Mouse (Mus musculus): Measurements from ENCODE around the gene Mettl16.

Mettl16 gene

GRCm38 (mm10) chr11:74770595-74771207 lies at the start of gene Mettl16:
TSS of gene Mettl16 (plus strand) at chr11:74770830.
- peak; percentile 89 to 90 for DNase-seq (ENCODE audit: low read depth in 1 of 2, low spot score in 2 of 2)

GRCm38 (mm10) chr11:74721141-74721540 lies 49.5 kb upstream of the Mettl16 start:
- DNase-seq (ENCODE audit: low read depth in 1 of 2, low spot score in 2 of 2): no peak

GRCm38 (mm10) chr11:74721971-74722370 lies 48.7 kb upstream of the Mettl16 start:
- DNase-seq (ENCODE audit: low read depth in 1 of 2, low spot score in 2 of 2): no peak

- peak; percentile 44 to 72 for DNase-seq (ENCODE audit: low read depth in 1 of 2, low spot score in 2 of 2)
These were observed 47.0 kb upstream of the Mettl16 start for GRCm38 (mm10) chr11:74723357-74724234.

- peak; percentile 83 to 94 for DNase-seq (ENCODE audit: low read depth in 1 of 2, low spot score in 2 of 2)
These were observed 46.3 kb upstream of the Mettl16 start, which contains the start of gene Pafah1b1 for GRCm38 (mm10) chr11:74724235-74724791. TSS of gene Pafah1b1 (minus strand) at chr11:74724670.

GRCm38 (mm10) chr11:74725181-74725580 lies 45.4 kb upstream of the Mettl16 start:
- DNase-seq (ENCODE audit: low read depth in 1 of 2, low spot score in 2 of 2): no peak

- DNase-seq (ENCODE audit: low read depth in 1 of 2, low spot score in 2 of 2): no peak
These were observed 35.7 kb upstream of the Mettl16 start for GRCm38 (mm10) chr11:74734917-74735316.

- no peak for DNase-seq (ENCODE audit: low read depth in 1 of 2, low spot score in 2 of 2)
These were observed 32.8 kb upstream of the Mettl16 start for GRCm38 (mm10) chr11:74737861-74738260.

- DNase-seq (ENCODE audit: low read depth in 1 of 2, low spot score in 2 of 2): no peak
These were observed 22.6 kb upstream of the Mettl16 start for GRCm38 (mm10) chr11:74748022-74748421.

- no peak for DNase-seq (ENCODE audit: low read depth in 1 of 2, low spot score in 2 of 2)
These were observed 21.4 kb upstream of the Mettl16 start for GRCm38 (mm10) chr11:74749241-74749640.

GRCm38 (mm10) chr11:74750662-74751351 lies 19.8 kb upstream of the Mettl16 start:
- DNase-seq (ENCODE audit: low read depth in 1 of 2, low spot score in 2 of 2): no peak

- DNase-seq (ENCODE audit: low read depth in 1 of 2, low spot score in 2 of 2): no peak
These were observed 19.1 kb upstream of the Mettl16 start for GRCm38 (mm10) chr11:74751352-74752066.

- DNase-seq (ENCODE audit: low read depth in 1 of 2, low spot score in 2 of 2): no peak
These were observed 14.0 kb upstream of the Mettl16 start for GRCm38 (mm10) chr11:74756631-74757030.

- DNase-seq (ENCODE audit: low read depth in 1 of 2, low spot score in 2 of 2): no peak
These were observed 9.5 kb upstream of the Mettl16 start for GRCm38 (mm10) chr11:74761011-74761705.

GRCm38 (mm10) chr11:74763960-74764625 lies 6.5 kb upstream of the Mettl16 start:
- DNase-seq (ENCODE audit: low read depth in 1 of 2, low spot score in 2 of 2): no peak

GRCm38 (mm10) chr11:74767469-74767868 lies 3.2 kb upstream of the Mettl16 start:
- no peak for DNase-seq (ENCODE audit: low read depth in 1 of 2, low spot score in 2 of 2)

GRCm38 (mm10) chr11:74768045-74768444 lies 2.6 kb upstream of the Mettl16 start:
- peak in 1 of 2 experiments; percentile 11 for DNase-seq (ENCODE audit: low read depth in 1 of 2, low spot score in 2 of 2)

- DNase-seq (ENCODE audit: low read depth in 1 of 2, low spot score in 2 of 2): no peak
These were observed 593 bp upstream of the Mettl16 start for GRCm38 (mm10) chr11:74770037-74770436.

GRCm38 (mm10) chr11:74771234-74771633 lies 604 bp downstream of the Mettl16 start:
- DNase-seq (ENCODE audit: low read depth in 1 of 2, low spot score in 2 of 2): no peak

GRCm38 (mm10) chr11:74771650-74772049 lies 1.0 kb downstream of the Mettl16 start:
- no peak for DNase-seq (ENCODE audit: low read depth in 1 of 2, low spot score in 2 of 2)
